Mouse (Mus musculus): ENCODE measurements around the gene Mto1.
"Not testable (repeated sequence)": the region's sequence is repeated elsewhere in the genome, so short reads cannot be mapped to it uniquely, and the experiment has no call there.

Gene Mto1

DNA sequence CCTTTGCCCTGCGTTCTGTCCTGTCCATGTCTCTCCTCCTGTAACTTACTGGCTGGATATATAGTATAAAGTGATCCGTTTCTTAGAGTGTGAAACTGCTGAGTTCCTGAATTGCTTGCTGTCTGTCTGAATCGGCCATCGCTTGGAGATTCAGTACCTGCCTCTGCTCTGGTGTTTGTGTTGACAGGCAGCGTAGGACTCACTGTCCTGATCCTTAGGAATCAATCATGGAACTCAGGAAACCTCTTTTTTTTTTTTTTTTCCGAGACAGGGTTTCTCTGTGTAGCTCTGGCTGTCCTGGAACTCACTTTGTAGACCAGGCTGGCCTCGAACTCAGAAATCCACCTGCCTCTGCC lies 58.7 kb downstream of the Mto1 start:
- no peak for DNase-seq

DNA sequence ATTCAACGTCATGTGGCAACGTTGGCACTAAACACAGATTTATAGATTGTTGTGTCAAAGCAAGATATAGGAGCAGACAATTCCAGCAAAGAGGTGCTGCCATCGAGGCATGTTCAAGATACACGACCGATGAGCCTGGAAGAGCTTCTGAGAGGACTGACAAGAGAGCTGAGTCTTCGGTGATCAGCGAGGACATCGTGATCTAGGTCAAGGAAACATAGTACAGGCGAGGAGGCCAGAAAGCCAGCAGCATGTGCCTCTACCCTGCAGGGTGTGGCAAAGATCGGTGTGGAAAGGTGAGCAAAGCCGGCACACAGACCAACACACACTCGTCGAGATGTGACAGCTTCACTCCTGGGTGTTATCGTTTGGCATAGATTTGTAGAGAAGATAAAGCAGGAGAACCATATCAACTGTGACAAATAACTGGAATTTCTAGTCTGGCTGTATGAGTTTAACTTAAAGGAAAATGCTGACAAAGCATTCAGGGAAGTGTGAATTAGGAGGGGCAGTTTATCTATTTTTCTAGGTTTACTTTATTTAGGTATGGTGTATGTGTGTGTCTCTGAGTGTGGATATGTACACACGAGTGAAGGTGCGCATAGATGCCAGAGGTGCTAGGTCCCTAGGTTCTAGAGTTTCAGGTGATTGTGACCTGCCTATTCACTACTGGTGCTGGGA lies 60.2 kb downstream of the Mto1 start:
- no peak for DNase-seq

DNA sequence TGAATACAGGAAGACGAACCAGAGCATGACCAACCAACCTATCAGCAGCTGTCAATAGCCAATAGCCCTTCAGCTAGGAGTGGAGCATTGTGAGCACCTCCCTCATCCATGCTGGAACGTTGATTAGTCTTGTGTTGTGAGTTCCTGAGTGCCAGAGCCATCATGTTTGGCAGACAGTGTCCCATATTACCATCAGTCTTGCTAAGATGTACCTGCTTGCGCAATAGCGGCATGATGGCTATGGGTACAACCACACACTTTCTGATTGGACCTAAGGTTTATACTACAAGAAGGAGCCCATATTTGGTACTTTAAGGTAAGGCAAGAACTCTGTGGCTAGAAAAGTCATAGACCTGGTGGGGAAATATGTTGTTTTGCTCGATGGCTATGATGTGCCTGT lies 63.7 kb downstream of the Mto1 start:
- DNase-seq, result no peak

DNA sequence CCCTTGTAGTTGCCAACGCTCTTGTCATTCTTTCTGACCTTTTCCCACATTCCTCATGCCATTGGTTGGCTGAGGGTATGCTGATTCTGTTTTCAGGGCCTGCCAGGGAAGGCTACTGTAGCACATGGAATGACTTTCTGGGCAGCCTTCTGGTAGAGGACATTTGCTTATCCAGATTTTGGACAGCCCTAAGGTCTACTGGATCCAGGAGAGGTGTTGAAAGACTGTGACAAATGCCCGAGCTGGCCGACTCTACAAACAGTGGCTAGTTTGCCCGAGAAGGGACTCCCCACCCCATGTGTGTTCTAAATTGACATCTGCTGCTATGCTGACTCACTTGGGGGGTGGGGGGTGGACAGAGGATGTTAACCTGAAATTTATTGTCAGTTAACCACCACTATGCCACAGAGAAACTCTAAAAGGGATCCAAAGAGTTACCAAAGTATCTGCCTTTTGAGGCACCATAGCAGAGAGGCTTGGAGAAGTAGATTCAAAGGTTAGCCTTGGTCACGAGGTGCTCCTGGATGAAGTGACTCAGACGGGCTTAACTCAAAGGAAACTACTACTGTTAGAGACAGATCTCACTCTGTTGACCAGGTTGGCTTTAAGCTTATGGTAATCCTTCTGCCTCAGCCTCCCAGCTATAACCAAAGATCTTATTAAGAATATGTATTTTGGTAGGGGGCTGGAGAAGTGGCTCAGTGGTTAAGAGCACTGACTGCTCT lies 65.9 kb downstream of the Mto1 start:
- no peak for DNase-seq

DNA sequence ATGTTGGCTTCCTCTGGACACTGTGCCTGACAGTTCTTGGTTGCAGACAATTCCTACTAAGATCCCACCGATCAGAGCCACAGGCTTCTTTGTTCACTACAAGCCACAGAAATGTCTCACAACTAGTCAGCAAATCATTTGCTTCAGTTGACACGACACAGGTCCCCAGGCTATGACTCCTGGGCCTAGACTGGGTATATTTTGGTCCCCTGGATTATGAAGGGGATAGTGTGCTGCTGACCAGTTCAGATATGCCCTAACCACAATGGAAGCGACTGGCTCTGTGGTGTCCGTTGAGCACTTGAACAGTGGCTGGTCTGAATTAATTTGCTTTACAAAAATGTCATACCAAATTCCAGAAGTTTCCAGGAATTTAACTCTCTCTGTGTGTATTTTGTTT lies 66.7 kb downstream of the Mto1 start:
- no peak for DNase-seq

DNA sequence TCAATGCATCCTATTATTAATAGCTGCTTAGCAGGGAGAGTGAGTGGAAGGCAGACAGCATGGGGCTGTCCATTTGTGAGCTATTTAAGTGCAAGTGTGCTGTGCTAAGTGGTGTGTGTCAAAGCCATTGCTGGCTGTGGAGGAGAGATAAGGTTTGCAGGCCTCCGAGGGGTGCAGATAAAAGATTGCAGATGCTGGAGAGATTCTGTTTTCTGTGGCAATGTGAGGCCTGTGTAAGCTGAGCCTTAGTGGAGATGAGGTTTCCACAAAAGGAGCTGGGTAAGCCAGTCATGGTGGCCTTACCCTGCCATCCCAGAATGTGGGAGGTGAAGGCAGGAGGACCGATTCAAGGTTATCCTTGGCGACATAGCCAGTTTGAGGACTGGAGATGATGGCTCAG lies 68.1 kb downstream of the Mto1 start:
- no peak for DNase-seq

DNA sequence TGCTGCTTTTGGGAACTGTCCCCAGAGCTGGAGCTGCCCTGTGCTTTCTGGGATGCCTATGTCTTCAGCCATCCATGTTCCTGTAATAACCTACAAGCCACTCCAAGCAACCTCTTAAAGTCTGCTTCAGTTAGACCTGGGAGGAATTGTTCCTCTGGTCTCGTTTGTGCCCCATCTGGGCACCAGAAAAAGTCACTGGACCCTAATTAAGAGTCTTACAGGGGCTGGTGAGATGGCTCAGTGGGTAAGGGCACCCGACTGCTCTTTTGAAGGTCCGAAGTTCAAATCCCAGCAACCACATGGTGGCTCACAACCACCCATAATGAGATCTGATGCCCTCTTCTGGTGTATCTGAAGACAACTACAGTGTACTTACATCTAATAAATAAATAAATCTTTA lies 69.2 kb downstream of the Mto1 start:
- not testable (repeated sequence) for DNase-seq

DNA sequence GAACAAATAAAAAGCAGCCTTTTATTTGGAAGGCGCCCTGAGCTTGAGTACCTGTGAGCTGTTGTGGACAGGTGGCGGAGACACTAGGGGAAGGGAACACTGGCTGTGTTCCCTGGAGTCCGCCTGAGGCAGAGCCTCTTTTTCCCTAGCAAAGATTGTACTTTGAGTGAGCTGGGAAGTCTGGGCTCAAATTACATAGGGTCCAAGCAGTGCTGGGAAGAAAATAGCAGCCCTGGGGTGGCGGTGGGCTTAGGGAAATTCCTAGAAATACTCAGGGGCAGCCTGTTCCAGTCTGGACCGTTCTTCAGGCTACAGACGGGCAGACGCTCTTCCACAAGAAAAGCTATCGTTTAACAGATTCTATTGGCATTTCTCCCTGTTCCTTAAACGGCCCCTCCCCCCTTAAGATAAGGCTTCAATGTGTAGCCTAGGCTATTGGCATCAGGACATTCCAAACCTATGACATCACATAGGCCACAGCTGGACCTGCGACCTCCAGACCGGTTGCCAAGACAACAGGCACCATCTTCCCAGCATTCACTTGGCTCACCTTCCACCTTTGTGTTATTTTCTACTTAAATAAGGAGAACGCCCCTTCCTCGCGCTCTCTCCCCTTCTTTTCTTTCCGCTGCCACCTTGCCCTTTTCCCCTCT lies 72.2 kb downstream of the Mto1 start:
- no peak for DNase-seq

DNA sequence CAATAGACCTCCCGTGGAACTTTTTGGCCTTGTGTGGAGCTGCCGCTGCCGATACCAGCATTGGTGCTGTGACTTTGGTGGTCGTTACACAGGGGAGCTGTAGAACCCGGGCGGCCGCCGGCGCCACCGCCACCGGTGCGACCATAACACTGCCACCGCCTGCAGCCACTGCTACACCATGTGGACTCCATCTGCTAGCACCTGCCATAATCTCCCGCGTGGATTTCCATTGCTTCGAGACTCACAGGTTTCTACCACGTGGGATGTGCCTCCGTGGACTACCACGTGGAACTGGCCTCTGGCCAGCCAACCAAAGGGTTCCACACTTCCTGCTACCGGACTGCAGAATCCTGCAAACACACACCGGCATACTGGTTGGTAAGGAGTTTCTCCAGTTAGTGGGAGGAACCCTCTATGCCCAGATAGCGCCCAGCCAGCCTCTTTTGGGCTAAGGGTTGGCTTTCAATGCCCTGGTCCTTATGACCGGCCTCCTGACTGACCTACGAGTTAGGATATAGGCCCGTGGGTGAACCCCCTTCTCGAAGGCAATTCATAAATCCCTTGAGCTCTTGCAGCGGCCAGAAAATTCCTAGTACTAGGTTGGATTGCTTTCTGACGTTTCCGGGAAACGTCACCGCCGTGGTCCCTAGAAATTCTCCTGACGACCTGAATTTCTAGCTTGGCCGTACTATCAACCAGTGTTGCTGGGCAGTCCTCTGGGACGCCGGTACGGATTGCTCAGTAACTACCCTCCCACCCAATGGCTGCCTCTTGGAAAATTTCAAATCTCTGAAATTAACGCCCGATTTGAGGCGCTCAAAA lies 73.0 kb downstream of the Mto1 start:
- peak; percentile 58 for DNase-seq

DNA sequence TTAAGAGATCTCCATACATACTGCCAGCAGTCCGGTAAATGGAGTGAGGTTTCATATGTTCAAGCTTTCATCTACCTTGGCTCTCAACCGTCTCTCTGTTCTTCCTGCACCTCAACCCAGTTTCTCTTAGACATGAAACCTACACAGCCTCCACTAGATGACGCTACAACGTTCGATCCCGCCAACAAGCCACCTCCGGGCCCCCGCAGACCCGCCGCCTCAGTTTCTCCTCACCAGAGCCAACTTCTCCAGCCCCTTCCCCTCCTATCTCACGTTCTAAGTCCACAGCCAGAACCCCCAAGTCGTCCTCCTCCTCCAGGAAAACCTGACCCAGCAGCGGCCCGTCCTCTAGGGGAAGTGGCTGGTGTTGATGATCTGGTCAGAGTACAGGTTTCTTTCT lies 73.7 kb downstream of the Mto1 start:
- DNase-seq, result no peak
